Mouse (Mus musculus): ENCODE measurements around the gene Hunk.

GRCm38 (mm10) chr16:90491898-90492499 is 106.2 kb downstream of the Hunk start:
- TF ChIP-seq CTCF (IDR thresholded peaks at IDR 0.05; ENCODE audit: control insufficient read depth, insufficient read depth, low read length): no peak
- no peak for TF ChIP-seq POLR2A (IDR thresholded peaks at IDR 0.05; ENCODE audit: borderline replicate concordance, control insufficient read depth, low read depth, low read length)

Measured in bone marrow, adult 2 months (tissue).